Mouse (Mus musculus): ENCODE results near the gene Vps26a.

GRCm38 (mm10) chr10:62503353-62503752 is 16.7 kb upstream of the Vps26a start:
- no peak for TF ChIP-seq CTCF (IDR thresholded peaks at IDR 0.05; ENCODE audit: extremely low read depth, insufficient read depth, low read length)
- no peak for TF ChIP-seq POLR2A (IDR thresholded peaks at IDR 0.05; ENCODE audit: extremely low read depth, insufficient read depth, low read length)

All from cortical plate, adult 2 months (tissue).